Mouse (Mus musculus) cortical plate, adult 2 months (tissue): ENCODE measurements around the gene Fggy.

Experiments used
- CTCF ChIP-seq: fragments of 200-500 bp; IDR thresholded peaks from 2 replicates; pipeline ENCODE4 v1.5.1; 2011; ENCODE audit warnings: mild to moderate bottlenecking, control low read depth, low read length; ENCODE audit not compliant: insufficient read depth; ENCODE audit errors: extremely low read depth
- POLR2A ChIP-seq: fragments of 200-500 bp; IDR thresholded peaks from 2 replicates; pipeline ENCODE4 v1.6.1; 2011; ENCODE audit warnings: mild to moderate bottlenecking, low read length, control low read depth; ENCODE audit not compliant: insufficient read depth; ENCODE audit errors: extremely low read depth

DNA sequence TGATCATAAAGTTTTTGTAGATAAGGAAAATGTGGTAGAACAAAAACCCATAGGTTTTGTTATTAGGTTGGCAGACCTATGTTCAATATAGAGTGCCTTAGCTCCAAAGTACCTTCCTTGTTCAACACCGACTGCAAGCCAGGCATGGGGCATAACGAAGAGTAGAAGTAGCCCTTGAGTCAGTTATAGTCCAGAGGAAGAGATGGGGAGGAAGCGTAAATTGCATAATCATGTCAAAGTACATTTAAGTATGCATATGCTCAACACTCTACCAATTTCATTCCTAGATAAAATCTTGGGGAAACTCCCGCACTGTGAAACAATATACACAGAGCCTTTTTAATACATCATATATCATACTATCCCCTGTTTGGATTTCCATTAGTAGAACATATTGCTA, 221.2 kb downstream of the Fggy start:
- no peak for TF ChIP-seq CTCF
- no peak for TF ChIP-seq POLR2A
